Mouse (Mus musculus): ENCODE results near the gene Fkbpl.

DNA sequence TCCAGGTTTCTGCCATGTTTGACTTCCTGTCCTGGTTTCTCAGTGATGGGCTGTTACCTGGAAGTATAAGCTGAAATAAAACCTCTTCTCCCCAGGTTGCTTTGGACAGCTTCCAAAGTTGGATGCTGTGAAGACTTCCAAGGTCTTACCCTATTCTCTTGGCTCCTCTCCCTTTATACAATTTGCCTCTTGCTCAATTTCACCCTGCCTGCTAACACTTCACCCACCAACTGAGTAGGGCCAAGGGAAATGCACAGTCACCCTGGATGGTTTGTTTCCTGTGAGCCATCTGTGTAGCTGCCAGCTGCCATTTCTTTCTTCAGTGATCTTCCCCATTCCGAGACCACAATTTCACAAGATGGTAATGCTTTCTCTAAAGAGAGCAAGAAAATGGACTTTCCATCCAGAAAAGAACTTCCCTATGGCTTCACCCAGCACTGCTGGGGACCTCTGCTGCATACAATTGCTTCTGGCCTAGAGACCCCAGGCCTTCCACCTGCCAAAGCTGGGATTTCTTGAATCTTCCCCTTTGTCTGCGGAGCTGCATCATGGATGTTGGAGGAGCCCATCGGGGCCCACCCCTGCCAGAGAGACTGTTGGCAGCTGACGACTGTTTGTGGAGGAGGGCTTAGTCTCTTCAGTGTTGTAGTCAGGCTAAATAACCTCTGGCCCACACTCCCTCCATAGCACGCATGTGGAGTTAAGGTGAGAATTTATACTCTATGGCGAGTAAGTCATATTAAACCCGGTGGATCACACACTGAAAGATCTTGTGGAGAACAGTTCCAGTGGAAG lies 4.9 kb upstream of the Fkbpl start:
- TF ChIP-seq CTCF (IDR thresholded peaks at IDR 0.05; ENCODE audit: control insufficient read depth, insufficient read depth, insufficient read length) (no peak), MYOD1 (IDR thresholded peaks at IDR 0.05; ENCODE audit: control insufficient read depth, insufficient read length, low read depth) (no peak), MAX (IDR thresholded peaks at IDR 0.05) (no peak), FOSL1 (IDR thresholded peaks at IDR 0.05; ENCODE audit: insufficient read depth, low read length, poor library complexity, severe bottlenecking) (no peak), USF1 (IDR thresholded peaks at IDR 0.05; ENCODE audit: low read depth) (no peak), MYOG (IDR thresholded peaks at IDR 0.05; ENCODE audit: control insufficient read depth, extremely low read depth, insufficient read length) (no peak)

Measured in C2C12 (cell line).